Mouse (Mus musculus) testis, adult 2 months (tissue): ENCODE results near the gene Hmgcll1. TPM values are rescaled to one million over a fixed set of nuclear protein-coding genes. Genes with fewer than 3 reads are reported as not detected.

Source experiments
- H3K27ac ChIP-seq: fragments of 200-500 bp; 2 replicates; pipeline ENCODE4 v1.5.1; 2012; ENCODE audit warnings: low read depth, low read length; ENCODE audit not compliant: control insufficient read depth, insufficient read depth
- H3K27me3 ChIP-seq: fragments of 200-500 bp; 2 replicates; pipeline ENCODE4 v1.6.1; 2012; ENCODE audit warnings: mild to moderate bottlenecking, low read length, moderate library complexity; ENCODE audit not compliant: control insufficient read depth, insufficient read depth
- H3K36me3 ChIP-seq: fragments of 200-500 bp; 2 replicates; pipeline ENCODE4 v1.6.1; 2012; ENCODE audit warnings: mild to moderate bottlenecking, low read length; ENCODE audit not compliant: control insufficient read depth, insufficient read depth
- H3K4me1 ChIP-seq: fragments of 200-500 bp; 2 replicates; pipeline ENCODE4 v1.6.1; 2012; ENCODE audit warnings: low read length; ENCODE audit not compliant: control insufficient read depth, insufficient read depth
- H3K4me3 ChIP-seq: fragments of 200-500 bp; 2 replicates; pipeline ENCODE4 v1.5.1; 2012; ENCODE audit warnings: low read depth, mild to moderate bottlenecking, low read length, moderate library complexity, mixed read lengths; ENCODE audit not compliant: control insufficient read depth
- CTCF ChIP-seq: fragments of 200-500 bp; IDR thresholded peaks from 2 replicates; pipeline ENCODE4 v1.5.1; 2012; ENCODE audit warnings: low read depth, mild to moderate bottlenecking, inconsistent platforms, low read length, moderate library complexity; ENCODE audit not compliant: control insufficient read depth, insufficient read depth, insufficient replicate concordance
- POLR2A ChIP-seq: fragments of 200-500 bp; IDR thresholded peaks from 2 replicates; pipeline ENCODE4 v1.6.1; 2012; ENCODE audit warnings: low read depth, mild to moderate bottlenecking, inconsistent platforms, low read length, moderate library complexity; ENCODE audit not compliant: control insufficient read depth
- polyA plus RNA-seq: library from polyadenylated mRNA; depleted of rRNA; stranded (reverse); fragments of >200 nt; gene quantifications from 2 replicates; pipeline ENCODE4 v1.2.3, GENCODE M21; 2012

The Hmgcll1 gene
- polyA plus RNA-seq, 1 experiment = 0.67 TPM

DNA sequence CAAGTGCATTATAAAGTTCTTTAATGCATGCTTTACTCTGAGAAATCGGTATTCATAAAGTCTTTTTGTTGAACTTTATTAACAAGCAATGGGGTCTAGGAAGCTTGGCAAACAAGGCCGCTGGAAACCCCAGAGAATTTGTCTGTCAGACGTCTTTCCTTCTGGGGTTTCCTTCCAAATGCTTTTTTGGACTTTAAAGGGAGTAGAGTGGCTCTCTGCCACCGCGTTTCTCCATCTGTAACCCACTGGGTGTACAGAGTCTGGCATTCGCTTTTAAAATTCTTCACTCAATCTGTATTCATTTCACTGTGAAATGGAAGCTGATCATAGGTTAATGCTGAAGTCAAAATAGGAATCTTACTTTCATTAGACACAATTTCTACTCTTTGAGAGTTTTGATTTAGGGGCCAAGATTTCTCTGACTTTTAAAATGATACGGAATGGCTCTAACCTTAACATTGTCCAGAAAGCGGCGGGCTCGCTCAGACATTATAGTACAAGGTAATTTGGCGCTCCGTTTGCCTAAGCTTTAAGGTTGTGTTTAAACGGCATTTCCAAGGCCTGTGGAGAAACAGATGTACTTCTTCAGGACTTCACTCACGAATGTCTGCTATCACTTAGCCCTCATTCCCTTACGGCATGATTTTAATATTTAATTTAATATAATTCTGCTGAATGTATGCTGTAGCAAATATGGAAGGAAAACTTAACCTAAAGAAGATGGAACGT, 15.0 kb downstream of the Hmgcll1 start:
- no peaks in the 10 kb centered on the region for H3K4me1 ChIP-seq
- no peaks in the 10 kb centered on the region for H3K27me3 ChIP-seq
- H3K27ac ChIP-seq = no peak overlapping the region
- TF ChIP-seq CTCF = no peak
- H3K36me3 ChIP-seq = no peaks in the 10 kb centered on the region
- no peak overlapping the region for H3K4me3 ChIP-seq

DNA sequence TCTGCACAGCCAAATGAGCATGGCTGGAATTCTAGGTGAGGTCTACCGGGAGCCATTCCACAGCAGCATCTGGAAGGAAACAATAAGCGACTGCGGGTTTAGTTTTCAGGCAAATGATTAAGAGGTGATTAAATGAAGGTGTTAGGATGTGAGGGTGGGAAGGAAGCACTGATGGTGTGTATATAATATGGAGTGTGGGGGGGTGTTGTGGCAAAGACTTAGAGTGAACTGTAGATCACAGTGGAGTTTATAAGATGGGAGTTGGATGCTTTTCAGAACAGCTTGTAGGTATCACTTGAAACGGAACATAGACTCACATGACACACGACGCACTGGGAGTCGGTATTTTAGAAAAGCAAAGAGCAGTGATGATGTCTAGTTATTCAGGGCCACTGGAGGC, 20.4 kb downstream of the Hmgcll1 start:
- no peaks in the 10 kb centered on the region for H3K4me1 ChIP-seq
- no peak overlapping the region for H3K4me3 ChIP-seq
- no peak overlapping the region for H3K27ac ChIP-seq
- no peaks in the 10 kb centered on the region for H3K27me3 ChIP-seq
- H3K36me3 ChIP-seq = no peaks in the 10 kb centered on the region
- TF ChIP-seq POLR2A (no peak), CTCF (no peak)

DNA sequence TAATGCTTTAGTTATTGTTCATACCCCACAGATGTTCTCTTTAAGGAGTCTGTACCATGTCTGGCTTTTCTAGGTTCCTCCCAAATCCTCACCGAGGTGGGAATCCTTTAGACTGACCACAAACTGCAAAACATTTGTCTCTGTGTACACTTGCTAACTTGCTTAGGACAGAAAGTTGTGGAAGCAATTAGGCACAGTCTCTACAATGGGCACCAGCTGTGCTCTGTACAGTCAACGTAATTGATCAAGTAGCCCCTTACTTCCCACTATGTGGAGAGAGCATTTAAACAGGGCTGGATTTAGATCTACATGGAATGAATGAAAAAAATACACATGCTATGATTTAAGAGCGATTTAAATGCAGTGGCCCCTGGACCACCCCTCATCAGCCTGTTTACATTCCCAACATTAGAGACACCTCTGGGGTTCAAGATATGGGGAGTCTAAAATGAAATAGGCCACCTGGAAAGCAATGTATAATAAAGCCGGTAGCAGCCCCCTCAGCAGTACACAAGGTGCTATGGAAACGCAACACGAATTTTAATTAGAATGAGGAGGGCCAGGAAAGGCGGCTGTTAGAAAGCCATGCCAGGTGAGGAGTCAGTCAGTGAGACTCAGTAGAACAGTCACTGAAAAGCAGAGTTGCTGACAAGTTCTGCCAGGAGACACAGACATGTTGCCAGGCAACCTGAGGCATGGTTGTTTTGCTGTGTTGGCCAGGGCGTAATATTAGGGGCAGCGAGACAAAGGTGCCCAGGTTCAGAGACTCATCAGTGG, 23.9 kb downstream of the Hmgcll1 start:
- no peaks in the 10 kb centered on the region for H3K27me3 ChIP-seq
- no peak overlapping the region for H3K27ac ChIP-seq
- no peaks in the 10 kb centered on the region for H3K4me1 ChIP-seq
- TF ChIP-seq CTCF (no peak), POLR2A (no peak)
- H3K36me3 ChIP-seq = no peaks in the 10 kb centered on the region
- H3K4me3 ChIP-seq = no peak overlapping the region

DNA sequence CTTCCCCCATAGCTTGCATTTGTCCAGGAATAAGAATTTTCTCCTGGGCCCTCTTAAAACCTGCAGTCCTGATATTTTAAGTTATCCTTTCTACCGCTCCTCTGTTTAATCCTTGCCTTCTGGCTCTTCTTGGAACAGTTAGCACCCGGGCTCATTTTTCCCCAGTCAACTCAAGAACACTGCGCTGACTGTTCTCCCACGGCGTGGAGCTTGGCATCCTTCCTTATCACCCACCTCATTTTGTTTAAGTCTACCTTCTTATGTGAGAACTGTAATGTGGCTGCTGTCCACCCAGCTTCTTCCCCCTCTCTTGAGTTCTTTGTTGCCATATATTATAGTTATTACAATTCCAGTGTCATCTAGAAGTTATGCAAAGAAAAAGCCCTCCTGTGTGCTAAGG, 25.1 kb downstream of the Hmgcll1 start:
- Histone ChIP-seq H3K36me3 (no peaks in the 10 kb centered on the region), H3K27me3 (no peaks in the 10 kb centered on the region), H3K4me1 (no peaks in the 10 kb centered on the region), H3K4me3 (no peak overlapping the region), H3K27ac (no peak overlapping the region)
- no peak for TF ChIP-seq CTCF
- no peak for TF ChIP-seq POLR2A

DNA sequence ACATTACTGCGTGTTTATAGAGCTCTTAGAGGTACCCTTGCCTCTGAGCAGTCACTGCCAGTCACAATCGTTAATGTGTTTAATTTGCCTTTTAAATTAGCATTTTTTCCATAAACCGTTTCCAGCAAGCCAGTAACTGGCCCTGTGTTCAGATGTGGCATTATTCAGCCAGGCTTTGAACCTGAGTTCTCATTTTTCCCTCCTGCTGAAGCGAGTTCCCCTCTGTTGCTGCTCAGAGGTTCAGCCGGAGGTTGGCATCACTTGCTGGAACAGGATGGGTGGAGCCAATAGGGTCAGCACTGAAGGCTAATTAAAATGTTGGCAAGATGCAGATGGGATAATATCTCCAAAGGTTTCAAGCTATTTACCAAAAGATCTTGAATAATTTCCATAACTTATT, 28.7 kb downstream of the Hmgcll1 start:
- Histone ChIP-seq H3K27ac (no peak overlapping the region), H3K4me3 (no peak overlapping the region), H3K27me3 (no peaks in the 10 kb centered on the region), H3K4me1 (no peaks in the 10 kb centered on the region), H3K36me3 (no peaks in the 10 kb centered on the region)
- TF ChIP-seq CTCF = no peak
- TF ChIP-seq POLR2A = no peak

DNA sequence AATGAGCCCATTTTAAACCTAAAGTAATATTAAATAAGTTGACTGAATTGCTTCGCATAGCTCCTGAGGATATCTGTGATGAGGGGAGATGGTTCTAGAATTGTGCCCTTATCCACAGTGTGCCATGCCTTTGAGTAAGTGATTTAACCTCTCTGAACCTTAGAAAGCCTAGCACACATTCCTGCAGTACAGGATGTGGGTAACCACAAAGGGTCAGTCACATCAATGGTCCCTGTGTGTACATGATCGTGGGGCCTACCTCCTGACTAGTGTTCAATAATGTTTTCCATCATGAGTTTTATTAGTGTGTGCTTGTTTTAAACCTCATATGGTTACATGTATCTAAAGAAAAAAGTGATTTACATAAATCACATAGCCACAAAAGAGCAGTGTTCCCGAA, 46.3 kb downstream of the Hmgcll1 start:
- TF ChIP-seq CTCF (no peak), POLR2A (no peak)
- no peaks in the 10 kb centered on the region for H3K27me3 ChIP-seq
- H3K36me3 ChIP-seq = no peaks in the 10 kb centered on the region
- no peaks in the 10 kb centered on the region for H3K4me1 ChIP-seq
- no peak overlapping the region for H3K27ac ChIP-seq
- H3K4me3 ChIP-seq = no peak overlapping the region

DNA sequence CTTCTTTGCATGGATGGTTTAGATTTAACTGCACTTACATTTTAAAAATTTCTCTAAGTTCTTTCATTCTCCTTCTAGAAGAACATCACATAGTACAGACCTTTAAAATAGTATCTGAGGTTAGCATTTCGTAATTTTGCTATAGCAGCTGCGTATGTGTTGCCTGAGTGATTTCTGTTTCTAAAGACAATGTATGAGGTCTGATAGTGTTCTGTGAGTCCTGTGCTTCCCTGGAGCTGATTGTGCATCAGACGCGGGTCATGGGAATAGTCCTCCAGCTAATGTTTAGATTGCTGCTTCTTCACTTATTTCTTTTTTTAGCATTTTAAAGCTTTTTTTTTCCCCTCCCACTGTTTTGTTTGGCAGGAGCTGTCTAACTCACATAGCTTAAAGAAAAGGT, 46.8 kb downstream of the Hmgcll1 start:
- Histone ChIP-seq H3K27ac (no peak overlapping the region), H3K36me3 (no peaks in the 10 kb centered on the region), H3K4me3 (no peak overlapping the region), H3K27me3 (no peaks in the 10 kb centered on the region), H3K4me1 (no peaks in the 10 kb centered on the region)
- TF ChIP-seq CTCF = no peak

DNA sequence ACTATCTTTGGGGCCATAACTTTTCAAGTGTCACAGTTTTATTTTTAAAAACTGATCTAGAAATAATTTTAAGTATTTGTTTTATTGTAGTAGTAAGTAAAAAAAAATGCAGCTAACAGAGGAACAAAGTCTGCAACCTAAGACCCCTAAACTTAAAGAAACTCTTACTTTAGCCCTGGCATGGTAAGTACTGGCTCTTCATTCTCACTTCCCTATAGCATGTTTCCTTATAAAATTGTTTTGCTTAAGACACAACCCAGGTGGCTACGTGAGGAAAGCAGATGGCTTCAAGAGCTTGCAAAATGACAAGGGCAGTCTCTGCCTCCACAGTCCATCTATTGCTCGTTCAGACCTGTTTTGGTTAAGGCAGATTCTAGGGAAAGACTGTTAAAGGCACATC, 49.5 kb downstream of the Hmgcll1 start:
- Histone ChIP-seq H3K4me3 (no peak overlapping the region), H3K36me3 (no peaks in the 10 kb centered on the region), H3K4me1 (no peaks in the 10 kb centered on the region), H3K27ac (no peak overlapping the region), H3K27me3 (no peaks in the 10 kb centered on the region)
- TF ChIP-seq CTCF (no peak), POLR2A (no peak)
